Mouse (Mus musculus) thymus, adult 2 months (tissue): ENCODE measurements around the gene Ftl1-ps1. TPM values are rescaled to one million over a fixed set of nuclear protein-coding genes. Genes with fewer than 3 reads are reported as not detected.

Source experiments
- DNase-seq: peaks from one replicate; pipeline ENCODE4 v3.0.0; 2021
- H3K27ac ChIP-seq: fragments of 200-500 bp; 2 replicates; pipeline ENCODE4 v1.5.1; 2012; ENCODE audit warnings: low read length, control low read depth; ENCODE audit not compliant: control insufficient read depth, insufficient read depth
- H3K27me3 ChIP-seq: fragments of 200-500 bp; 2 replicates; pipeline ENCODE4 v1.6.1; 2012; ENCODE audit warnings: mild to moderate bottlenecking, low read length, moderate library complexity, mixed read lengths; ENCODE audit not compliant: control insufficient read depth, insufficient read depth
- H3K36me3 ChIP-seq: fragments of 200-500 bp; 2 replicates; pipeline ENCODE4 v1.6.1; 2012; ENCODE audit warnings: mild to moderate bottlenecking, low read length, moderate library complexity; ENCODE audit not compliant: control insufficient read depth, insufficient read depth
- H3K4me1 ChIP-seq: fragments of 200-500 bp; replicated peaks from 2 replicates; pipeline ENCODE4 v1.6.1; 2012; ENCODE audit warnings: low read length; ENCODE audit not compliant: control insufficient read depth, insufficient read depth
- H3K4me3 ChIP-seq: fragments of 200-500 bp; 2 replicates; pipeline ENCODE4 v1.5.1; 2012; ENCODE audit warnings: mild to moderate bottlenecking, low read length, control low read depth, moderate library complexity; ENCODE audit not compliant: control insufficient read depth, insufficient read depth
- CTCF ChIP-seq: fragments of 200-500 bp; IDR thresholded peaks from 2 replicates; pipeline ENCODE4 v1.5.1; 2012; ENCODE audit warnings: mild to moderate bottlenecking, control low read depth, low read length, moderate library complexity, borderline replicate concordance; ENCODE audit not compliant: control insufficient read depth, poor library complexity, insufficient read depth; ENCODE audit errors: extremely low read depth
- POLR2A ChIP-seq: fragments of 200-500 bp; IDR thresholded peaks from 2 replicates; pipeline ENCODE4 v1.6.1; 2012; ENCODE audit warnings: mild to moderate bottlenecking, low read length, control low read depth, moderate library complexity; ENCODE audit not compliant: control insufficient read depth, poor library complexity, insufficient read depth; ENCODE audit errors: extremely low read depth
- WGBS: fragments of 180-500 bp; shearing (Covaris S2); methylation state at CpG from one replicate; pipeline ENCODE4 v1.1.7; 2018; 5-methylcytosine and 5-hydroxymethylcytosine counted together
- polyA plus RNA-seq: library from polyadenylated mRNA; depleted of rRNA; stranded (reverse); fragments of >200 nt; gene quantifications from 2 replicates; pipeline ENCODE4 v1.2.3, GENCODE M21; 2012; rRNA removed

Ftl1-ps1 gene
- 23.3 and 32.4 TPM in 2 replicates for polyA plus RNA-seq

- Histone ChIP-seq H3K4me1 (no peaks in the 10 kb centered on the region), H3K36me3 (no peaks in the 10 kb centered on the region), H3K27me3 (no peaks in the 10 kb centered on the region), H3K27ac (no peak within 1 kb of the TSS), H3K4me3 (no peak within 1 kb of the TSS)
- no peak for DNase-seq
- WGBS = 41% methylated on average over 11 of the region's 11 CpGs
- TF ChIP-seq POLR2A (no peak), CTCF (no peak)
Observed at GRCm38 (mm10) chr13:74399298-74399839, at the start of gene Ftl1-ps1. Gene Ftl1-ps1, plus strand, starts transcription at chr13:74399694.

DNA sequence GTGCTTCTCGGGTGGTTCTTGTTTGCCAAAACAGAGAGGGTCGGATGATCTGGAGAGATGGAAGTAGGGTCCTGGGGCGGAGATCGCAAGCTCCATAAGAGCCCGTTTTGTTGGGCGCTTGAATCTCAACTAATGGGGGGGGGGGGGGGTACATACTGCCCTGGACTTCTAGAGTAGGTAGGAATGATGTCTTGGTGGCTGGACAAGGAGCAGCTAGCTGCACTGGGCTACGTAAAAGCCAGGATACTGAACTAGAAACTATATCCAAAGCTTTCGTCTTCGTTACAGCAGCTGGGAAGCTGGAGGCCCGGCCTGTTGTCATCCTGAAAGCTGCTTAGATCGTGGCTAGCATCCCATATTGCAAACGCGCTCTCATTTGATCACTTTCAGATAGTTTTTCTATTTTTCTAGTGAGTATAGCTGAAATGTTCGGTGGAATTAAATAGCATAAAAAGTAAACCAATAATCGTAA is 49.0 kb upstream of the Ftl1-ps1 start:
- no peak for DNase-seq
- WGBS = 2% methylated on average over 15 of the region's 15 CpGs

DNA sequence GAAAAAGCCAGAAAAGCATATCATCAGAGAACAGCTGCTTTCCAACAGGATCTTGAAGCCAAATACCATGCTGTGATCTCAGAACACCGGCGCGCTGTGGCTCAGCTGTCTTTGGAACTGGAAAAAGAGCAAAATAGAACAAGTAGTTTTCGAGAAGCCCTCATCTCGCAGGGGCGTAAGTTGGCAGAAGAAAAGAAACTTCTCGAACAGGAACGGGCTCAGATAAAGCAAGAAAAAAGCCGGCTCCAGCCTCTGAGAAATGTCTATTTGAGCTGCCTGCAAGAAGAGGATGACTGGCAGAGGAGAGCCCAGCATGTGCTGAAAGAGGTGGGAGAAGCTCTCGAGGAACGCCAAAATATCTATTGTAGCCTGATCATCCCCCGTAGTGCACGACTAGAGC is 43.0 kb upstream of the Ftl1-ps1 start:
- no peak for TF ChIP-seq CTCF
- no peak for TF ChIP-seq POLR2A
- H3K36me3 ChIP-seq = peaks cover 19% of the 10 kb centered on the region
- H3K27me3 ChIP-seq = no peaks in the 10 kb centered on the region
- H3K27ac ChIP-seq = no peak overlapping the region
- 97% methylated on average over 13 of the region's 13 CpGs for WGBS
- no peak overlapping the region for H3K4me3 ChIP-seq
- no peak for DNase-seq
- H3K4me1 ChIP-seq = no peaks in the 10 kb centered on the region

More for the DNA sequence above, 49.0 kb upstream of the Ftl1-ps1 start:
- no peaks in the 10 kb centered on the region for H3K36me3 ChIP-seq
- 0 out of 2 replicates have a peak, but pooled peaks have one; percentile 6 for TF ChIP-seq CTCF
- TF ChIP-seq POLR2A = no peak
- H3K27me3 ChIP-seq = no peaks in the 10 kb centered on the region
- H3K4me3 ChIP-seq = peak overlapping the region; percentile 62
- no peak overlapping the region for H3K27ac ChIP-seq
- H3K4me1 ChIP-seq = no peaks in the 10 kb centered on the region

DNA sequence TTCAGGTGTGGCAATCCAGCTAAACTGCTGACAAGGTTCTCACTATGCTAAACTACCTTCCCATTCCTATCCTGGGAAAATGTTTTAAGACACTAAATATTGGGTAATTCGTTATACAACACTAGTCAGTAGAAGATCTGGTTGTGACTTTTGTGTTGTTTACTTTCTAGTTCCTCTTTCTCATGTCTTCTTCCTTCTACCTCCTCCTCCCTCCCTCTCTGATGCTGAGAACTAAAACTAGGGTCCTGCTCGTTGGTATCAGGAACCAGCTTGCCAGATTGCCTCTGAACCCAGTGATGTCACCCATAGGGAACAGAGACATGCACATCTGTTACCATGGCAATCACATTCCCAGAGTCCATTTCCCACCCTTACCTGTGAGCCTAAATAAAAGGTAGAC is 37.3 kb upstream of the Ftl1-ps1 start:
- Histone ChIP-seq H3K4me3 (no peak overlapping the region), H3K4me1 (no peaks in the 10 kb centered on the region), H3K27ac (no peak overlapping the region), H3K27me3 (no peaks in the 10 kb centered on the region), H3K36me3 (peaks cover 5% of the 10 kb centered on the region)
- no peak for TF ChIP-seq POLR2A
- TF ChIP-seq CTCF = no peak
- no peak for DNase-seq
- WGBS = 40% methylated on average over 2 of the region's 2 CpGs

DNA sequence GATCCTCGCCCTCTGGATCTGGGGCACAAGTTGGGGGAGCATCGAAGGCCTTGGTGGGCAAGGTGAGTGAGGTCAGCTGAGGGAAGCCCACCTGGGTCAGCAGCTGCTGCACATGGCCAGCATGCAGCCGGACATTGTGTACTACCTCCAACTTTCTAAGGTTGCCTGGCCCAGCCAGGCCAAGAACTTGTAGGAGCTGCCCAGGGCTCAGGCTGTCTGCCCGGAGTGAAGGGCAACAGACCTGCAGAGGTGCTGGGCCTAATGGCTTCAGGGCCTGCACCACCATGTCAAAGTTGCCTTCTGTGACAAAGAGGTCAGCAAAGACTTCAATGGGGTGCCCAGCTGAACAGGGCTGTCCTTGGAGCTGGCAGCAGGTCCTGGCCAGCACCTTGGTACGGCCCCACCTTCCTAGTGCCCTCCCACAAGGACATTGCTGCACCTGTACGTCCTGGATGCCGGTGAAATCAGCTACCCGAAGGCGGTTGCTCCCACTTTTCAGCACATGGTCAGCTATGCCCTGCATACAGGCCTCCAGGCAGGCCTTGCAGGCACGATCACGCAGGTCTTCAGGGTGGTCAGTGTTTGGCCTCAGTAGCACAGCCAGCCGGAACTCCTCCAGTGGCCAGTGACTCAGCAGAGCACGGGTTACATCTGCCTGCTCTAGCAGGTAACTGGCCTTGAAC is 36.2 kb upstream of the Ftl1-ps1 start:
- no peaks in the 10 kb centered on the region for H3K4me1 ChIP-seq
- TF ChIP-seq POLR2A (no peak), CTCF (no peak)
- H3K4me3 ChIP-seq = no peak overlapping the region
- H3K27me3 ChIP-seq = no peaks in the 10 kb centered on the region
- DNase-seq = no peak
- peaks cover 2% of the 10 kb centered on the region; the same call in 1 of the 2 replicates for H3K36me3 ChIP-seq
- 93% methylated on average over 13 of the region's 13 CpGs for WGBS
- no peak overlapping the region for H3K27ac ChIP-seq

DNA sequence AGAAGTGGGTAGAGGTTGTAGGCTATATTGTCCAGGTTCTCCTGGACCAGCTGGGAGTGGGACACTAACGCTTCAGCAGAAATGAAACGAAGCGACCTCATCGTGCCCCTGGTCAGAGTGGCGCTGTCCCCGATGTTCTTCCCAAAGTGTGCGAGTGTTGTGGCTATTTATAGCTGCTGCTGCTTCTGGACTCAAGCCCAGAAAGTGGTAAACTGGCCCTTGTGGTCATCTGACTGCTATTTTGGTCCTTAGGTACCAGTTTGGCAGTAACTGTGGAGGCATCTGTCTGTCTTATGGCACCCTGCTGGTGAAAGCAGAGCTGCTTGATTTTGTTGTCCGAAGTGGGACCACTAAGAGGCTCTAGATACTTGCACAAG is 35.6 kb upstream of the Ftl1-ps1 start, which contains the start of gene Lrrc14b:
Gene Lrrc14b, minus strand, starts transcription at position 147 of the 377 bp plus-strand sequence.
- TF ChIP-seq POLR2A (no peak), CTCF (no peak)
- no peaks in the 10 kb centered on the region for H3K27me3 ChIP-seq
- no peak for DNase-seq
- H3K36me3 ChIP-seq = no peaks in the 10 kb centered on the region
- no peak within 1 kb of the TSS for H3K4me3 ChIP-seq
- no peak within 1 kb of the TSS for H3K27ac ChIP-seq
- no peaks in the 10 kb centered on the region for H3K4me1 ChIP-seq
- 49% methylated on average over 8 of the region's 8 CpGs for whole genome bisulfite sequencing

DNA sequence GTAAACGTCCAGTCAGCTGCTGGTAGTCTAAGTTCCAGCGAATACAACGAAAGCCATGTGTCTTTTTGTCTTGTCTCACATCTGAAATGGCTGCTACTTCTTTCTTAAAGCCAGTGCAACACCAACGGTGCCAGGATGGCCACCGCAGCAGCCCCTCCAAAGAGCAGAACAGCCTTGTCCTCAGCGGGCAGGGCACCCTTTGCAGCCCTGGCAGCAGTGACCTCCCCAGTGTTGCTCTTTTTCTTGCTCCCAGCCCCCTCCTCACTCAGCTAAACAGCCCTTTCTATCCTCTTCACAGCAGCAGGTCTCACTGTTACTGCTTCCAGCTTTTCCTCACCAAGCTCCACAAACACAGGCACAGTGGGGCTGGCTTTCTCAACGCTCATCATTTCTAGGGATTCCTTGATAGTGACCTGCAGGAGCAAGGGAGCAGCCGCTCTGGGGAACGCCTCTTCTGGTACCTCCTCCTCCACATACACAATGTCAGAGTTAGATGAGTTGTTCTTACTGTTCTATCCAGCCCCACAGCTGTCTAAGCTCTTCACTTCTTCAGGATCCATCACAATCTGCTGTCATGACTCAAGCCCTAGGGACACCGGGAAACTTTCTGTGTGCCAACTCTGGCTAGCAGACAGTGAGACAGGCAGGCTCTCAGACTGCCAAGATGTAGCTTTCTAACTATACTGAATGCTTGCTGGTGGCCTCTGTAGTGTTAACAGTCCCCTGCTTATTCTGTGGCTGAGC is 17.8 kb upstream of the Ftl1-ps1 start:
- TF ChIP-seq POLR2A = no peak
- TF ChIP-seq CTCF = no peak
- 91% methylated on average over 10 of the region's 10 CpGs for WGBS
- no peak overlapping the region for H3K27ac ChIP-seq
- H3K4me3 ChIP-seq = no peak overlapping the region
- no peaks in the 10 kb centered on the region for H3K27me3 ChIP-seq
- H3K36me3 ChIP-seq = no peaks in the 10 kb centered on the region
- no peaks in the 10 kb centered on the region for H3K4me1 ChIP-seq
- no peak for DNase-seq
